Mouse (Mus musculus) forebrain, embryonic 13.5 days (tissue): ENCODE measurements around the gene Smu1. TPM values are rescaled to one million over a fixed set of nuclear protein-coding genes. Genes with fewer than 3 reads are reported as not detected.
"Not testable (repeated sequence)": the region's sequence is repeated elsewhere in the genome, so short reads cannot be mapped to it uniquely, and the experiment has no call there.

Experiments used
- ATAC-seq: fragments of 200-750 bp; cut with Nextera tagmentation; 2 replicates; pipeline ENCODE4 v1.8.0; 2017
- H3K27ac ChIP-seq: fragments of 300-500 bp; sonication (generic); 2 replicates; pipeline ENCODE4 v1.5.1; 2015; ENCODE audit warnings: inconsistent platforms, mild to moderate bottlenecking, moderate library complexity
- H3K27me3 ChIP-seq: fragments of 300-500 bp; sonication (generic); 2 replicates; pipeline ENCODE4 v1.6.1; 2015; ENCODE audit warnings: mild to moderate bottlenecking, inconsistent platforms
- H3K36me3 ChIP-seq: fragments of 300-500 bp; sonication (generic); 2 replicates; pipeline ENCODE4 v1.6.1; 2015; ENCODE audit warnings: mild to moderate bottlenecking, inconsistent platforms; ENCODE audit not compliant: poor library complexity, severe bottlenecking
- H3K4me1 ChIP-seq: fragments of 300-500 bp; sonication (generic); 2 replicates; pipeline ENCODE4 v1.6.1; 2015; ENCODE audit warnings: inconsistent platforms
- H3K4me2 ChIP-seq: fragments of 300-500 bp; sonication (generic); 2 replicates; pipeline ENCODE4 v1.6.1; 2015; ENCODE audit warnings: inconsistent platforms, mild to moderate bottlenecking, moderate library complexity
- H3K4me3 ChIP-seq: fragments of 300-500 bp; sonication (generic); 2 replicates; pipeline ENCODE4 v1.5.1; 2015; ENCODE audit warnings: mild to moderate bottlenecking, inconsistent platforms
- H3K9ac ChIP-seq: fragments of 300-500 bp; sonication (generic); 2 replicates; pipeline ENCODE4 v1.6.1; 2015; ENCODE audit warnings: mild to moderate bottlenecking, inconsistent platforms
- H3K9me3 ChIP-seq: fragments of 300-500 bp; sonication (generic); replicated peaks from 2 replicates; pipeline ENCODE4 v1.6.1; 2016; ENCODE audit warnings: inconsistent platforms
- WGBS: fragments of 180-500 bp; shearing (Covaris S2); methylation state at CpG from one replicate; pipeline ENCODE4 v1.1.7; 2015; 5-methylcytosine and 5-hydroxymethylcytosine counted together
- polyA plus RNA-seq: library from polyadenylated mRNA; unstranded; fragments of >200 nt; fragmentation: Nextera tagmentation; extraction: Ambion mirVana; gene quantifications from 2 replicates; pipeline ENCODE4 v1.2.1, GENCODE M21; 2015

The Smu1 gene
- 165 and 180 TPM in 2 replicates for polyA plus RNA-seq

GRCm38 (mm10) chr4:40757780-40758420 lies at the start of gene Smu1:
Smu1 (minus strand) TSS chr4:40757923.
- WGBS = under 1% methylated on average over 40 of the region's 40 CpGs
- peak; percentile 99 for ATAC-seq
- peak within 1 kb of the TSS; percentile 91 for H3K9ac ChIP-seq

GRCm38 (mm10) chr4:40807382-40807781 lies 49.7 kb upstream of the Smu1 start:
- H3K9me3 ChIP-seq = no peaks in the 10 kb centered on the region
- no peak overlapping the region for H3K4me2 ChIP-seq
- H3K36me3 ChIP-seq = peaks cover 20% of the 10 kb centered on the region
- H3K4me1 ChIP-seq = no peaks in the 10 kb centered on the region
- no peak for ATAC-seq
- no peak overlapping the region for H3K27ac ChIP-seq
- H3K4me3 ChIP-seq = no peak overlapping the region
- no peak overlapping the region for H3K9ac ChIP-seq
- WGBS = 97% methylated on average over 4 of the region's 4 CpGs
- H3K27me3 ChIP-seq = no peaks in the 10 kb centered on the region

More at GRCm38 (mm10) chr4:40757780-40758420, at the start of gene Smu1:
- H3K36me3 ChIP-seq = peaks cover 28% of the 10 kb centered on the region
- no peaks in the 10 kb centered on the region for H3K9me3 ChIP-seq
- H3K27ac ChIP-seq = peak within 1 kb of the TSS; percentile 33
- peak within 1 kb of the TSS; percentile 83 for H3K4me2 ChIP-seq
- H3K4me1 ChIP-seq = peaks cover 7% of the 10 kb centered on the region
- peak within 1 kb of the TSS; percentile 92 for H3K4me3 ChIP-seq
- H3K27me3 ChIP-seq = peaks cover 12% of the 10 kb centered on the region; the same call in 1 of the 2 replicates

- 84% methylated on average over 8 of the region's 8 CpGs for WGBS
- H3K36me3 ChIP-seq = peaks cover 14% of the 10 kb centered on the region
- no peaks in the 10 kb centered on the region for H3K9me3 ChIP-seq
- no peak overlapping the region for H3K4me3 ChIP-seq
- H3K27ac ChIP-seq = no peak overlapping the region
- H3K4me2 ChIP-seq = no peak overlapping the region
- no peak overlapping the region for H3K9ac ChIP-seq
- no peaks in the 10 kb centered on the region for H3K27me3 ChIP-seq
- no peak for ATAC-seq
- H3K4me1 ChIP-seq = no peaks in the 10 kb centered on the region
These were observed 47.7 kb upstream of the Smu1 start for GRCm38 (mm10) chr4:40805401-40805800.

GRCm38 (mm10) chr4:40802787-40803186 lies 45.1 kb upstream of the Smu1 start:
- H3K4me3 ChIP-seq = no peak overlapping the region
- H3K4me1 ChIP-seq = no peaks in the 10 kb centered on the region
- no peaks in the 10 kb centered on the region for H3K9me3 ChIP-seq
- no peak overlapping the region for H3K27ac ChIP-seq
- peaks cover 14% of the 10 kb centered on the region for H3K36me3 ChIP-seq
- no peak overlapping the region for H3K9ac ChIP-seq
- H3K4me2 ChIP-seq = no peak overlapping the region
- WGBS = 92% methylated on average over 3 of the region's 3 CpGs
- ATAC-seq = no peak
- no peaks in the 10 kb centered on the region for H3K27me3 ChIP-seq

- H3K4me2 ChIP-seq = no peak overlapping the region
- ATAC-seq = no peak
- no peaks in the 10 kb centered on the region for H3K9me3 ChIP-seq
- no peak overlapping the region for H3K9ac ChIP-seq
- H3K4me1 ChIP-seq = no peaks in the 10 kb centered on the region
- H3K4me3 ChIP-seq = no peak overlapping the region
- no peaks in the 10 kb centered on the region for H3K27me3 ChIP-seq
- WGBS = 94% methylated on average over 4 of the region's 4 CpGs
- no peak overlapping the region for H3K27ac ChIP-seq
- peaks cover 8% of the 10 kb centered on the region for H3K36me3 ChIP-seq
These were observed 44.2 kb upstream of the Smu1 start for GRCm38 (mm10) chr4:40801908-40802307.

- H3K36me3 ChIP-seq = 0 out of 2 replicates have a peak, but pooled peaks cover 3% of the 10 kb centered on the region
- H3K27ac ChIP-seq = no peak overlapping the region
- ATAC-seq = no peak
- no peak overlapping the region for H3K4me3 ChIP-seq
- H3K4me2 ChIP-seq = no peak overlapping the region
- no peak overlapping the region for H3K9ac ChIP-seq
- H3K9me3 ChIP-seq = no peaks in the 10 kb centered on the region
- WGBS = 88% methylated on average over 3 of the region's 3 CpGs
- H3K4me1 ChIP-seq = no peaks in the 10 kb centered on the region
- H3K27me3 ChIP-seq = no peaks in the 10 kb centered on the region
These were observed 43.1 kb upstream of the Smu1 start for GRCm38 (mm10) chr4:40800873-40801272.

- WGBS = 87% methylated on average over 2 of the region's 2 CpGs
- H3K4me1 ChIP-seq, H3K27ac ChIP-seq: not testable (repeated sequence)
These were observed 41.3 kb upstream of the Smu1 start for GRCm38 (mm10) chr4:40798833-40799555.

GRCm38 (mm10) chr4:40795761-40796160 lies 38.0 kb upstream of the Smu1 start:
- Histone ChIP-seq H3K9ac (no peak overlapping the region), H3K9me3 (no peaks in the 10 kb centered on the region), H3K27ac (no peak overlapping the region), H3K36me3 (no peaks in the 10 kb centered on the region), H3K27me3 (no peaks in the 10 kb centered on the region), H3K4me1 (no peaks in the 10 kb centered on the region), H3K4me2 (no peak overlapping the region), H3K4me3 (no peak overlapping the region)
- ATAC-seq = no peak
- 98% methylated on average over 3 of the region's 3 CpGs for WGBS

More at GRCm38 (mm10) chr4:40798833-40799555, 41.3 kb upstream of the Smu1 start:
- H3K4me2 ChIP-seq, H3K27me3 ChIP-seq, ATAC-seq, H3K9me3 ChIP-seq, H3K9ac ChIP-seq, H3K4me3 ChIP-seq, H3K36me3 ChIP-seq: not testable (repeated sequence)

- H3K4me2 ChIP-seq = no peak overlapping the region
- no peak for ATAC-seq
- no peaks in the 10 kb centered on the region for H3K27me3 ChIP-seq
- H3K27ac ChIP-seq = no peak overlapping the region
- H3K9me3 ChIP-seq = no peaks in the 10 kb centered on the region
- no peaks in the 10 kb centered on the region for H3K4me1 ChIP-seq
- H3K4me3 ChIP-seq = no peak overlapping the region
- no peak overlapping the region for H3K9ac ChIP-seq
- H3K36me3 ChIP-seq = no peaks in the 10 kb centered on the region
These were observed 36.6 kb upstream of the Smu1 start for GRCm38 (mm10) chr4:40794320-40794719.

GRCm38 (mm10) chr4:40791176-40791575 lies 33.5 kb upstream of the Smu1 start:
- 93% methylated on average over 4 of the region's 4 CpGs for whole genome bisulfite sequencing
- H3K36me3 ChIP-seq = no peaks in the 10 kb centered on the region
- H3K4me2 ChIP-seq = no peak overlapping the region

GRCm38 (mm10) chr4:40786578-40786977 lies 28.9 kb upstream of the Smu1 start:
- no peaks in the 10 kb centered on the region for H3K4me1 ChIP-seq
- H3K27me3 ChIP-seq = no peaks in the 10 kb centered on the region
- no peak overlapping the region for H3K4me2 ChIP-seq
- 58% methylated on average over 4 of the region's 4 CpGs for WGBS
- ATAC-seq = no peak
- H3K4me3 ChIP-seq = no peak overlapping the region
- no peak overlapping the region for H3K9ac ChIP-seq
- H3K27ac ChIP-seq = no peak overlapping the region
- H3K9me3 ChIP-seq = no peaks in the 10 kb centered on the region
- H3K36me3 ChIP-seq = no peaks in the 10 kb centered on the region

More at GRCm38 (mm10) chr4:40791176-40791575, 33.5 kb upstream of the Smu1 start:
- H3K27ac ChIP-seq = no peak overlapping the region
- no peaks in the 10 kb centered on the region for H3K9me3 ChIP-seq
- H3K4me3 ChIP-seq = no peak overlapping the region
- H3K27me3 ChIP-seq = no peaks in the 10 kb centered on the region
- no peaks in the 10 kb centered on the region for H3K4me1 ChIP-seq
- ATAC-seq = no peak
- no peak overlapping the region for H3K9ac ChIP-seq

GRCm38 (mm10) chr4:40785620-40786166 lies 28.0 kb upstream of the Smu1 start:
- ATAC-seq = no peak
- no peaks in the 10 kb centered on the region for H3K4me1 ChIP-seq
- no peak overlapping the region for H3K4me3 ChIP-seq
- no peaks in the 10 kb centered on the region for H3K9me3 ChIP-seq
- WGBS = 83% methylated on average over 9 of the region's 9 CpGs
- no peak overlapping the region for H3K4me2 ChIP-seq
- H3K36me3 ChIP-seq = no peaks in the 10 kb centered on the region
- no peaks in the 10 kb centered on the region for H3K27me3 ChIP-seq
- H3K9ac ChIP-seq = no peak overlapping the region
- no peak overlapping the region for H3K27ac ChIP-seq
